Mouse (Mus musculus): Measurements from ENCODE around the gene Vmac.

DNA sequence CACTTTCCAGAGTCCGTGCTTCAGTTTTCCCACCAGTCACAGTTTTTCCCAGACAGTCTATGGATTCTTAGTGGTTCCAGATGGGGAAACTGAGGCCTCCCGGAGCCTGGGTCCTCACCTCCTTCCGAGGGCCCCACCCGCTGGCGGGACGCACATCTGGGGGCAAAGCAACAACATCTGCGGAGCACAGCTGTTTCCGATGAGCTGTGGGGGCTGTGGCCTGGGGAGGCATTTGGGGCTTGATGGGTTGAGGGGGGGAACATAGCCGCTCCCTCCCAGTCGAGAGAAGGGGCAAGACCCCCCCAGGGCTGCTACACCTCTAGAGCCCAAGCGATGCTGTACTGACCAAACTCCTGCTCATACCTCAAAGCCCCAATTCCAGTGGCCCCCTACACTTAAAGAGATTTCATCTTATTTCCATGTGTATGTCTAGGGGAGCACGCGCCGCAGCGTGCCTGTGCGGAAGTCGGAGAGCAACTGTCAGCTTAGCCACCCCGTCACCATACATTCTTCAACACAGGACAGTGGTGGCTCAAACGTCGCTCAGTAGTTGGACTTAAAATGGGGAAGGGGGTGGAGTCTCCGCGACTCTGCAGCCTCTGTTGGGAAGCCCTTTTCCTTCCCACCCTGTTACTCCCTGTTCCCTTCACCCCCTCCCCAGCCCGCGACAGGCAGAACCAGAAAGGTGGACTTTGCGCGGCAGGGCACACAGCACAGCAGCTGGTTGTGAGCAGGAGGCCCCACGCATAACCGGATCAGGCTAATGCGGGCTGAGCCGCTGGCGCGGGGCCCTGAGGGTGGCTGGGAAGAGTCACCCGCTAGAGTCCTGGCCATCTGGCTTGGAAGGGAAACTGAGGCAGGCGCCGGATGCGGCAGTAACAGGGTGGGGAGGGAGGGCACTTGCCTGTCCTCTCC lies 36.7 kb upstream of the Vmac start:
- no peak for TF ChIP-seq POLR2A (IDR thresholded peaks at IDR 0.05; ENCODE audit: insufficient read depth, low read depth, low read length)
- TF ChIP-seq CTCF (IDR thresholded peaks at IDR 0.05), result no peak

Data from heart, adult 2 months (tissue).